In genomic region chr17:65782551-65783141, GRCm38 (mm10) we compare ENCODE assay signal across 7 mouse cellular contexts. TPM values are rescaled to one million over a fixed set of nuclear protein-coding genes. Genes with fewer than 3 reads are reported as not detected.
A peak's percentile ranks its signal among the peaks of the same experiment; 100 is the strongest.
DNase-seq lines count a peak whose midpoint lies in the region; ATAC-seq and TF ChIP-seq lines count a peak whose summit lies in the region.

Ppp4r1 (plus strand) TSS chr17:65782573.

- no peaks in the 10 kb centered on the region for H3K9me3 ChIP-seq in embryonic facial prominence, embryonic 11.5 days (replicated peaks; ENCODE audit: control insufficient read depth, low read length)
- no peaks in the 10 kb centered on the region for H3K9me3 ChIP-seq in limb, embryonic 13.5 days
- no peaks in the 10 kb centered on the region for H3K9me3 ChIP-seq in midbrain, embryonic 15.5 days

- peak; percentile 89 for ATAC-seq in embryonic facial prominence, embryonic 11.5 days (replicated peaks; ENCODE audit: insufficient number of reproducible peaks, low FRiP score, low TSS enrichment, low read depth)
- peak; percentile 87 for ATAC-seq in limb, embryonic 13.5 days (ENCODE audit: low FRiP score, low read depth)
- peak; percentile 88 for ATAC-seq in midbrain, embryonic 15.5 days (replicated peaks)

- peak within 1 kb of the TSS; percentile 99 for H3K27ac ChIP-seq in embryonic facial prominence, embryonic 11.5 days (replicated peaks; ENCODE audit: low read depth, low read length)
- H3K27ac ChIP-seq in limb, embryonic 13.5 days, result peak within 1 kb of the TSS; percentile 99
- H3K27ac ChIP-seq in midbrain, embryonic 15.5 days, result peak within 1 kb of the TSS; percentile 99
- peak within 1 kb of the TSS; percentile 99 for H3K27ac ChIP-seq in spleen, adult 2 months (ENCODE audit: insufficient read depth, low read length)

- peak within 1 kb of the TSS; percentile 79 for H3K4me2 ChIP-seq in embryonic facial prominence, embryonic 11.5 days (ENCODE audit: low read depth, low read length)
- peak within 1 kb of the TSS; percentile 70 for H3K4me2 ChIP-seq in limb, embryonic 13.5 days (replicated peaks)
- H3K4me2 ChIP-seq in midbrain, embryonic 15.5 days, result peak within 1 kb of the TSS; percentile 68

- H3K36me3 ChIP-seq in embryonic facial prominence, embryonic 11.5 days (replicated peaks; ENCODE audit: control insufficient read depth, insufficient read depth, low read depth, low read length), result no peaks in the 10 kb centered on the region; the same call in 1 of the 2 replicates
- H3K36me3 ChIP-seq in limb, embryonic 13.5 days, result peaks cover 24% of the 10 kb centered on the region
- H3K36me3 ChIP-seq in midbrain, embryonic 15.5 days (replicated peaks), result no peaks in the 10 kb centered on the region
- no peaks in the 10 kb centered on the region for H3K36me3 ChIP-seq in spleen, adult 2 months (ENCODE audit: control insufficient read depth, insufficient read depth, low read length)

- H3K4me3 ChIP-seq in embryonic facial prominence, embryonic 11.5 days (ENCODE audit: low read depth, low read length), result peak within 1 kb of the TSS; percentile 92
- peak within 1 kb of the TSS; percentile 88 for H3K4me3 ChIP-seq in limb, embryonic 13.5 days
- peak within 1 kb of the TSS; percentile 96 for H3K4me3 ChIP-seq in midbrain, embryonic 15.5 days
- H3K4me3 ChIP-seq in spleen, adult 2 months (ENCODE audit: extremely low read depth, insufficient read depth, insufficient read length), result peak within 1 kb of the TSS; percentile 87

- TF ChIP-seq CTCF in spleen, adult 2 months (IDR thresholded peaks at IDR 0.05; ENCODE audit: extremely low read depth, insufficient read depth, insufficient read length, insufficient replicate concordance), result no peak

- DNase-seq in adrenal gland, postnatal 14 days, result peak; percentile 93
- DNase-seq in embryonic facial prominence, embryonic 11.5 days (ENCODE audit: low spot score), result peak; percentile 83
- peak; percentile 99 for DNase-seq in heart, adult 11 months
- DNase-seq in kidney, adult 18-20 months, result peak; percentile 90
- peak in 1 of 2 experiments; percentile 79 for DNase-seq in spleen, adult 2 months (ENCODE audit: low read depth in 1 of 2, low spot score in 2 of 2)

- peak within 1 kb of the TSS; percentile 99 for H3K9ac ChIP-seq in embryonic facial prominence, embryonic 11.5 days (replicated peaks; ENCODE audit: low read length)
- peak within 1 kb of the TSS; percentile 99 for H3K9ac ChIP-seq in limb, embryonic 13.5 days
- H3K9ac ChIP-seq in midbrain, embryonic 15.5 days, result peak within 1 kb of the TSS; percentile 99

- H3K27me3 ChIP-seq in embryonic facial prominence, embryonic 11.5 days (ENCODE audit: control insufficient read depth, insufficient read depth, low read length), result no peaks in the 10 kb centered on the region
- H3K27me3 ChIP-seq in limb, embryonic 13.5 days, result no peaks in the 10 kb centered on the region
- H3K27me3 ChIP-seq in midbrain, embryonic 15.5 days (replicated peaks), result no peaks in the 10 kb centered on the region
- no peaks in the 10 kb centered on the region for H3K27me3 ChIP-seq in spleen, adult 2 months (ENCODE audit: control insufficient read depth, insufficient read depth, low read length)

- peak; percentile 32; the same call in 1 of the 2 replicates for TF ChIP-seq POLR2A in spleen, adult 2 months (IDR thresholded peaks at IDR 0.05; ENCODE audit: low read depth, low read length)

- H3K4me1 ChIP-seq in embryonic facial prominence, embryonic 11.5 days (ENCODE audit: control insufficient read depth, insufficient read depth, low read length), result no peaks in the 10 kb centered on the region; the same call in 1 of the 2 replicates
- peaks cover 17% of the 10 kb centered on the region for H3K4me1 ChIP-seq in limb, embryonic 13.5 days
- peaks cover 17% of the 10 kb centered on the region for H3K4me1 ChIP-seq in midbrain, embryonic 15.5 days
- peaks cover 11% of the 10 kb centered on the region for H3K4me1 ChIP-seq in spleen, adult 2 months (ENCODE audit: control insufficient read depth, insufficient read depth, insufficient read length)

- WGBS in embryonic facial prominence, embryonic 11.5 days, result under 1% methylated on average over 65 of the region's 81 CpGs
- WGBS in limb, embryonic 13.5 days, result under 1% methylated on average over 61 of the region's 81 CpGs
- WGBS in midbrain, embryonic 15.5 days, result under 1% methylated on average over 80 of the region's 81 CpGs
- 1% methylated on average over 73 of the region's 81 CpGs for WGBS in spleen, adult 2 months

RNA-seq across cellular contexts. Expression of gene Ppp4r1, which starts in this region (rescaled TPM):
- total RNA-seq in adrenal gland, postnatal 14 days (2021), result 58.1 and 61.3 TPM in 2 replicates
- 63.5 and 65.1 TPM in 2 replicates for polyA plus RNA-seq in embryonic facial prominence, embryonic 11.5 days (2014; fragmentation: Nextera tagmentation; extraction: Ambion mirVana)
- 50.3 and 50.8 TPM in 2 replicates for polyA plus RNA-seq in limb, embryonic 13.5 days (2015; fragmentation: Nextera tagmentation; extraction: Ambion mirVana)
- polyA plus RNA-seq in midbrain, embryonic 15.5 days (2015; fragmentation: Nextera tagmentation; extraction: Ambion mirVana), result 45.1 and 49.2 TPM in 2 replicates
- polyA plus RNA-seq in spleen, adult 2 months (2012; rRNA removed), result 23.1 and 23.3 TPM in 2 replicates
